8 mouse cellular contexts compared by ENCODE assay signal in genomic region chr3:152107149-152108002, GRCm38 (mm10). TPM values are rescaled to one million over a fixed set of nuclear protein-coding genes. Genes with fewer than 3 reads are reported as not detected.
DNase-seq lines count a peak whose midpoint lies in the region; ATAC-seq lines count a peak whose summit lies in the region.

No protein-coding gene starts in this region.

- 25% methylated on average over 29 of the region's 30 CpGs for WGBS in kidney, embryonic 15.5 days
- 27% methylated on average over 30 of the region's 30 CpGs for WGBS in forebrain, embryonic 13.5 days
- WGBS in liver, embryonic 12.5 days (ENCODE audit: insufficient replicate concordance) = 20% methylated on average over 30 of the region's 30 CpGs

- H3K4me2 ChIP-seq in kidney, embryonic 15.5 days = peak overlapping the region; percentile 71
- peak overlapping the region; percentile 96 for H3K4me2 ChIP-seq in forebrain, embryonic 13.5 days
- H3K4me2 ChIP-seq in liver, embryonic 12.5 days = peak overlapping the region; percentile 53

- H3K36me3 ChIP-seq in kidney, embryonic 15.5 days = no peaks in the 10 kb centered on the region
- no peaks in the 10 kb centered on the region for H3K36me3 ChIP-seq in forebrain, embryonic 13.5 days (ENCODE audit: poor library complexity, severe bottlenecking)
- H3K36me3 ChIP-seq in liver, embryonic 12.5 days = no peaks in the 10 kb centered on the region
- H3K36me3 ChIP-seq in splenic B cell, adult 2 months (ENCODE audit: control insufficient read depth, insufficient read depth, low read length, poor library complexity, severe bottlenecking) = no peaks in the 10 kb centered on the region

- no peaks in the 10 kb centered on the region for H3K9me3 ChIP-seq in kidney, embryonic 15.5 days (replicated peaks)
- H3K9me3 ChIP-seq in forebrain, embryonic 13.5 days (replicated peaks) = no peaks in the 10 kb centered on the region
- H3K9me3 ChIP-seq in liver, embryonic 12.5 days (replicated peaks) = no peaks in the 10 kb centered on the region

- DNase-seq in kidney, postnatal 25 days = no peak
- DNase-seq in ZHBTc4 (ENCODE audit: low read depth, low spot score) = peak; percentile 57
- DNase-seq in splenic B cell, adult 2 months (ENCODE audit: low read depth, low spot score) = peak; percentile 14
- no peak for DNase-seq in layer of hippocampus, adult 18-20 months (ENCODE audit: low spot score in 2 of 2)
- DNase-seq in ovary, postnatal 14 days (ENCODE audit: low spot score) = no peak

- peak; percentile 66 for ATAC-seq in kidney, embryonic 15.5 days (replicated peaks; ENCODE audit: low FRiP score)
- ATAC-seq in forebrain, embryonic 13.5 days = peak; percentile 72
- ATAC-seq in liver, embryonic 12.5 days = peak; percentile 41

- peak overlapping the region; percentile 34 for H3K4me3 ChIP-seq in kidney, embryonic 15.5 days (replicated peaks)
- peak overlapping the region; percentile 50 for H3K4me3 ChIP-seq in forebrain, embryonic 13.5 days
- H3K4me3 ChIP-seq in liver, embryonic 12.5 days = peak overlapping the region; percentile 24

- H3K9ac ChIP-seq in kidney, embryonic 15.5 days = no peak overlapping the region
- H3K9ac ChIP-seq in forebrain, embryonic 13.5 days = peak overlapping the region; percentile 64
- H3K9ac ChIP-seq in liver, embryonic 12.5 days = no peak overlapping the region

- H3K27me3 ChIP-seq in kidney, embryonic 15.5 days = peaks cover 28% of the 10 kb centered on the region
- 0 out of 2 replicates have a peak, but pooled peaks cover 19% of the 10 kb centered on the region for H3K27me3 ChIP-seq in forebrain, embryonic 13.5 days
- H3K27me3 ChIP-seq in liver, embryonic 12.5 days (replicated peaks) = peaks cover 65% of the 10 kb centered on the region
- H3K27me3 ChIP-seq in splenic B cell, adult 2 months (ENCODE audit: control insufficient read depth, insufficient read depth, low read length, poor library complexity, severe bottlenecking) = no peaks in the 10 kb centered on the region

- no peak overlapping the region for H3K27ac ChIP-seq in kidney, embryonic 15.5 days
- H3K27ac ChIP-seq in forebrain, embryonic 13.5 days = no peak overlapping the region
- H3K27ac ChIP-seq in liver, embryonic 12.5 days = no peak overlapping the region

- peaks cover 37% of the 10 kb centered on the region for H3K4me1 ChIP-seq in kidney, embryonic 15.5 days
- peaks cover 27% of the 10 kb centered on the region for H3K4me1 ChIP-seq in forebrain, embryonic 13.5 days
- H3K4me1 ChIP-seq in liver, embryonic 12.5 days = peaks cover 29% of the 10 kb centered on the region

RNA-seq across cellular contexts. Expression of gene Gipc2, which starts 58.7 kb away (rescaled TPM):
- polyA plus RNA-seq in kidney, embryonic 15.5 days (2015; fragmentation: Nextera tagmentation; extraction: Ambion mirVana) = 25.4 and 30.4 TPM in 2 replicates
- polyA plus RNA-seq in forebrain, embryonic 13.5 days (2015; fragmentation: Nextera tagmentation; extraction: Ambion mirVana) = 2.1 and 2.6 TPM in 2 replicates
- polyA plus RNA-seq in liver, embryonic 12.5 days (2016; fragmentation: Nextera tagmentation; extraction: Ambion mirVana) = 11.3 and 12.3 TPM in 2 replicates
- total RNA-seq in layer of hippocampus, adult 18-20 months (2021) = 1 to 10 TPM; 1.1 to 1.4 TPM

Comparison
In these comparisons a context has a peak if more than half of its experiments do, and no peak if none do; other contexts are left out.
1. DNase-seq: peak in ZHBTc4 (single experiment) and splenic B cell, adult 2 months (single experiment); none in kidney, postnatal 25 days (0 of 2), layer of hippocampus, adult 18-20 months (0 of 2) and ovary, postnatal 14 days (single experiment).
2. Peak in every context shown above with its lines, with median percentiles within 50 percentile points of each other: ATAC-seq, H3K4me2 ChIP-seq and H3K4me3 ChIP-seq.